Mouse (Mus musculus): ENCODE data around the gene Gldn. TPM values are rescaled to one million over a fixed set of nuclear protein-coding genes. Genes with fewer than 3 reads are reported as not detected.

Gene Gldn
- polyA plus RNA-seq, 1 experiment, result not detected

DNA sequence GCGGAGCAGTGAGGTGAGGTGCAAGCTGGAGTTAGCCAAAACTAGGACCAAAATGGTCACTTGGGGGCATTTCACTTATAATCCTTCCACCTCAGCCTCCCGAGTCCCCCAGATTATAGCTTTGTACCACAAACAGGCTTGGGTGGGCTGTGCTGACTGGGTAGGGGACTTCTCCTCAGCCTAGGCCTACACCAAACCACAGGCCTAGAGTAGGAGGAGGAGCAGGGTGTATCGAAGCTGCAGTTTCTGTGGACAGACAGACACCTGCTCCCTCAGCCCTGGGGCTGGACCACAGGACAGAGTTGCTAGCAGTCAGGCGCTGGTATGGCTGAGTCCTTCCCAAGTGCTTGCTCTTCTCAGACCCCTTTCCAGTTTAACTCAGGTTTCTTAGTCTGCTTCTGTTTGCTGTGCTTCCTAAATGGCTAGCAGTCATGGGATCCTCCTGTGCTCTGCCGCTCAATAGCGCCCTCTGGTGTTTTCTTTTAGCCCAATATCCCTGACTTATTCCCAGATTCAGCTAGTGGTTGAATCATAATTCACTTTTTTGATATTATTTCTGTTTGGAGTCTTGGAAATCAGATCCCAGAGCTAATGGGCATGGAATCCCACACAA lies 50.4 kb downstream of the Gldn start:
- Histone ChIP-seq H3K4me2 (ENCODE audit: low read depth) (no peak overlapping the region), H3K36me3 (ENCODE audit: control insufficient read depth, insufficient read depth) (no peaks in the 10 kb centered on the region), H3K79me2 (ENCODE audit: control insufficient read depth, insufficient read depth) (no peaks in the 10 kb centered on the region), H3K4me3 (no peak overlapping the region), H3K27me3 (ENCODE audit: control insufficient read depth, insufficient read depth, insufficient read length) (peaks cover 14% of the 10 kb centered on the region), H3ac (ENCODE audit: control insufficient read depth, insufficient read length) (no peak overlapping the region)
- TF ChIP-seq REST (IDR thresholded peaks at IDR 0.05; ENCODE audit: insufficient read depth, insufficient read length) (no peak), USF1 (IDR thresholded peaks at IDR 0.05; ENCODE audit: low read depth) (no peak), TCF3 (IDR thresholded peaks at IDR 0.05; ENCODE audit: insufficient read length, low read depth) (no peak), POLR2AphosphoS2 (IDR thresholded peaks at IDR 0.05; ENCODE audit: insufficient read length, low read depth) (no peak), SRF (IDR thresholded peaks at IDR 0.05; ENCODE audit: control insufficient read depth, insufficient read length, low read depth) (no peak), CEBPB (IDR thresholded peaks at IDR 0.05; ENCODE audit: insufficient read depth, poor library complexity, severe bottlenecking) (no peak), TCF12 (IDR thresholded peaks at IDR 0.05; ENCODE audit: insufficient read depth, poor library complexity, severe bottlenecking) (no peak), POLR2A (IDR thresholded peaks at IDR 0.05; ENCODE audit: insufficient read length, low read depth) (no peak), MAX (IDR thresholded peaks at IDR 0.05; ENCODE audit: low read depth) (no peak), MYOG (IDR thresholded peaks at IDR 0.05; ENCODE audit: control insufficient read depth in 1 of 3, insufficient read depth in 1 of 3, insufficient read length in 2 of 3, low read depth in 2 of 3) (no peak), MYOD1 (IDR thresholded peaks at IDR 0.05; ENCODE audit: control insufficient read depth in 1 of 3, insufficient read length in 2 of 3, low read depth in 2 of 3) (no peak), E2F4 (IDR thresholded peaks at IDR 0.05; ENCODE audit: insufficient read depth) (no peak)

DNA sequence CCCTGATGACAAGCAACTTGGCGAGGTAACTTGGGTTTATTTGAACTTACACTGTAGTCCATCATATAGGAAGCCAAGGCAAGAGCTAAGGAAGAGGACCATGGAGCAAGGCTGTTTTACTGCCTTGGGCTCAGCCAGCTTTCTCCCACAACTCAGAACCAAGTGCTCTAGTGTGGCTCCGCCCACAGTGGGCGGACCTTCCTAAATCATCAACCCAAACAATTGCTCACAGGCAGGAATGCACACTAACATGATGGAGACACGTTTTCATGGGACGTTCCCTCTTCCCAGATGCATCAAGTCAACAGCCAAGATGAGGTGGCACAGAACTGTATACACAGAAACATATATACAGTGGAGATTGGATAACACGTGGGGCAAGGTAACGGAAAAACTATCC lies 55.7 kb downstream of the Gldn start:
- Histone ChIP-seq H3K36me3 (ENCODE audit: control insufficient read depth, insufficient read depth) (no peaks in the 10 kb centered on the region), H3K79me2 (ENCODE audit: control insufficient read depth, insufficient read depth) (no peaks in the 10 kb centered on the region), H3K27me3 (ENCODE audit: control insufficient read depth, insufficient read depth, insufficient read length) (peaks cover 6% of the 10 kb centered on the region), H3K4me3 (no peak overlapping the region), H3K4me2 (ENCODE audit: low read depth) (no peak overlapping the region), H3ac (ENCODE audit: control insufficient read depth, insufficient read length) (no peak overlapping the region)
- no peak for TF ChIP-seq REST (IDR thresholded peaks at IDR 0.05; ENCODE audit: insufficient read depth, insufficient read length)
- no peak for TF ChIP-seq MAX (IDR thresholded peaks at IDR 0.05; ENCODE audit: low read depth)
- no peak for TF ChIP-seq USF1 (IDR thresholded peaks at IDR 0.05; ENCODE audit: low read depth)
- no peak for TF ChIP-seq POLR2A (IDR thresholded peaks at IDR 0.05; ENCODE audit: insufficient read length, low read depth)
- TF ChIP-seq CEBPB (IDR thresholded peaks at IDR 0.05; ENCODE audit: insufficient read depth, poor library complexity, severe bottlenecking), result no peak
- no peak for TF ChIP-seq E2F4 (IDR thresholded peaks at IDR 0.05; ENCODE audit: insufficient read depth)
- TF ChIP-seq SRF (IDR thresholded peaks at IDR 0.05; ENCODE audit: control insufficient read depth, insufficient read length, low read depth), result no peak
- no peak for TF ChIP-seq TCF3 (IDR thresholded peaks at IDR 0.05; ENCODE audit: insufficient read length, low read depth)
- TF ChIP-seq TCF12 (IDR thresholded peaks at IDR 0.05; ENCODE audit: insufficient read depth, poor library complexity, severe bottlenecking), result no peak
- no peak for TF ChIP-seq POLR2AphosphoS2 (IDR thresholded peaks at IDR 0.05; ENCODE audit: insufficient read length, low read depth)
- TF ChIP-seq MYOD1 (IDR thresholded peaks at IDR 0.05; ENCODE audit: control insufficient read depth in 1 of 3, insufficient read length in 2 of 3, low read depth in 2 of 3), result no peak
- no peak for TF ChIP-seq MYOG (IDR thresholded peaks at IDR 0.05; ENCODE audit: control insufficient read depth in 1 of 3, insufficient read depth in 1 of 3, insufficient read length in 2 of 3, low read depth in 2 of 3)

DNA sequence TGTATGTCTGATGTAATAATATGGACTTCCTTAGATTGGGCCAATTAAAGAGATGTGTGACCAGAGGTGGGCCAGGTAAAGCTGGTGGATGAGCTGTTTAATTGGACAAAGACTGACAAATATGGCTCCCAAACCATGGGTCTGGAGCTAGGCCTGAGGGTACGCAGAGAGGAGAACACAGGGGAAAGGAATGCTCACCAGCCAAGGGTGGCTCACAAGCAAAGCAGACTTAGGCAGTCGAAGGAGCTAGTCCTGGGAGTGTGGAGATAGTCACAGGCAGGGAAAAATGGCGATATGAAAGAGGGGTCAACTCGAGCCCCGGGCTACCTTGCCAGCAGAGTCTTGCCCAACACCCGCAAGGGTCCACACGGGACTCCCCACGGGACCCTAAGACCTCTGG lies 70.5 kb downstream of the Gldn start:
- no peak overlapping the region for H3K4me2 ChIP-seq (ENCODE audit: low read depth)
- TF ChIP-seq MAX (IDR thresholded peaks at IDR 0.05; ENCODE audit: low read depth) (no peak), MYOG (IDR thresholded peaks at IDR 0.05; ENCODE audit: control insufficient read depth in 1 of 3, insufficient read depth in 1 of 3, insufficient read length in 2 of 3, low read depth in 2 of 3) (no peak)
- H3K36me3 ChIP-seq (ENCODE audit: control insufficient read depth, insufficient read depth), result no peaks in the 10 kb centered on the region
- no peak overlapping the region for H3K4me3 ChIP-seq
- no peak overlapping the region for H3ac ChIP-seq (ENCODE audit: control insufficient read depth, insufficient read length)
- H3K27me3 ChIP-seq (ENCODE audit: control insufficient read depth, insufficient read depth, insufficient read length), result no peaks in the 10 kb centered on the region
- no peaks in the 10 kb centered on the region for H3K79me2 ChIP-seq (ENCODE audit: control insufficient read depth, insufficient read depth)

Other genes starting within 250 kb of the Gldn start
- gene Tnfaip8l3, start 218.1 kb upstream of the Gldn start, polyA plus RNA-seq (2012; fragmentation: generic; extraction: Trizol), result not detected
- not detected for gene Cyp19a1, start 18.4 kb upstream of the Gldn start, polyA plus RNA-seq (2012; fragmentation: generic; extraction: Trizol)
- 0.22 TPM for gene Dmxl2, start 215.1 kb downstream of the Gldn start, polyA plus RNA-seq (2012; fragmentation: generic; extraction: Trizol)